Mouse (Mus musculus): ENCODE measurements around the gene Mast4. TPM values are rescaled to one million over a fixed set of nuclear protein-coding genes. Genes with fewer than 3 reads are reported as not detected.
"Not testable (repeated sequence)": the region's sequence is repeated elsewhere in the genome, so short reads cannot be mapped to it uniquely, and the experiment has no call there.

Gene Mast4
- polyA plus RNA-seq, 1 experiment from 2014 or later: 24.7 TPM

- Histone ChIP-seq H3K9ac (no peak overlapping the region), H3K27me3 (no peaks in the 10 kb centered on the region), H3K36me3 (peaks cover 58% of the 10 kb centered on the region), H3K4me3 (replicated peaks) (no peak overlapping the region), H3K27ac (0 out of 2 replicates have a peak overlapping the region, but pooled peaks have one; percentile 5), H3K9me3 (replicated peaks) (no peaks in the 10 kb centered on the region), H3K4me1 (0 out of 2 replicates have a peak, but pooled peaks cover 6% of the 10 kb centered on the region), H3K4me2 (no peak overlapping the region)
- ATAC-seq (replicated peaks; ENCODE audit: low FRiP score): 0 out of 2 replicates have a peak, but pooled peaks have one; percentile 12
- 78% methylated on average over 19 of the region's 19 CpGs for WGBS
Measured at GRCm38 (mm10) chr13:102753714-102754556, 580.4 kb downstream of the Mast4 start.

- peaks cover 67% of the 10 kb centered on the region for H3K36me3 ChIP-seq
- 0 out of 2 replicates have a peak, but pooled peaks cover 6% of the 10 kb centered on the region for H3K4me1 ChIP-seq
- H3K4me3 ChIP-seq (replicated peaks): no peak overlapping the region
- no peak overlapping the region for H3K27ac ChIP-seq
- H3K4me2 ChIP-seq: no peak overlapping the region
- no peak overlapping the region for H3K9ac ChIP-seq
- no peaks in the 10 kb centered on the region for H3K9me3 ChIP-seq (replicated peaks)
- ATAC-seq (replicated peaks; ENCODE audit: low FRiP score): no peak
- 87% methylated on average over 10 of the region's 10 CpGs for WGBS
- H3K27me3 ChIP-seq: no peaks in the 10 kb centered on the region
Measured at GRCm38 (mm10) chr13:102749891-102750290, 584.4 kb downstream of the Mast4 start.

GRCm38 (mm10) chr13:102749194-102749593, 585.1 kb downstream of the Mast4 start:
- WGBS: 41% methylated on average over 6 of the region's 6 CpGs
- Histone ChIP-seq H3K27me3 (no peaks in the 10 kb centered on the region), H3K4me2 (no peak overlapping the region), H3K36me3 (peaks cover 64% of the 10 kb centered on the region), H3K9me3 (replicated peaks) (no peaks in the 10 kb centered on the region), H3K27ac (no peak overlapping the region), H3K4me3 (replicated peaks) (no peak overlapping the region), H3K9ac (no peak overlapping the region), H3K4me1 (0 out of 2 replicates have a peak, but pooled peaks cover 6% of the 10 kb centered on the region)
- no peak for ATAC-seq (replicated peaks; ENCODE audit: low FRiP score)

GRCm38 (mm10) chr13:102746803-102747561, 587.3 kb downstream of the Mast4 start:
- H3K27me3 ChIP-seq: no peaks in the 10 kb centered on the region
- WGBS: 91% methylated on average over 17 of the region's 17 CpGs
- no peaks in the 10 kb centered on the region for H3K4me1 ChIP-seq
- H3K36me3 ChIP-seq: peaks cover 68% of the 10 kb centered on the region
- no peaks in the 10 kb centered on the region for H3K9me3 ChIP-seq (replicated peaks)
- H3K27ac ChIP-seq: no peak overlapping the region
- H3K4me3 ChIP-seq (replicated peaks): no peak overlapping the region
- ATAC-seq (replicated peaks; ENCODE audit: low FRiP score): no peak
- no peak overlapping the region for H3K9ac ChIP-seq
- no peak overlapping the region for H3K4me2 ChIP-seq

- H3K36me3 ChIP-seq: peaks cover 72% of the 10 kb centered on the region
- ATAC-seq (replicated peaks; ENCODE audit: low FRiP score): no peak
Measured at GRCm38 (mm10) chr13:102745626-102746342, 588.5 kb downstream of the Mast4 start.

GRCm38 (mm10) chr13:102745270-102745600, 589.1 kb downstream of the Mast4 start:
- Histone ChIP-seq H3K4me2 (no peak overlapping the region), H3K27me3 (no peaks in the 10 kb centered on the region), H3K9me3 (replicated peaks) (no peaks in the 10 kb centered on the region), H3K36me3 (peaks cover 72% of the 10 kb centered on the region), H3K27ac (no peak overlapping the region), H3K9ac (no peak overlapping the region), H3K4me3 (replicated peaks) (no peak overlapping the region), H3K4me1 (no peaks in the 10 kb centered on the region)
- WGBS: 96% methylated on average over 3 of the region's 3 CpGs
- no peak for ATAC-seq (replicated peaks; ENCODE audit: low FRiP score)

More at GRCm38 (mm10) chr13:102745626-102746342, 588.5 kb downstream of the Mast4 start:
- no peak overlapping the region for H3K27ac ChIP-seq
- no peaks in the 10 kb centered on the region for H3K9me3 ChIP-seq (replicated peaks)
- no peak overlapping the region for H3K4me3 ChIP-seq (replicated peaks)
- H3K9ac ChIP-seq: no peak overlapping the region
- H3K27me3 ChIP-seq: no peaks in the 10 kb centered on the region
- H3K4me2 ChIP-seq: no peak overlapping the region
- no peaks in the 10 kb centered on the region for H3K4me1 ChIP-seq
- 89% methylated on average over 9 of the region's 9 CpGs for WGBS

- Histone ChIP-seq H3K27me3 (no peaks in the 10 kb centered on the region), H3K4me3 (replicated peaks) (no peak overlapping the region), H3K4me1 (no peaks in the 10 kb centered on the region), H3K36me3 (peaks cover 72% of the 10 kb centered on the region), H3K9me3 (replicated peaks) (no peaks in the 10 kb centered on the region), H3K27ac (no peak overlapping the region), H3K9ac (no peak overlapping the region), H3K4me2 (no peak overlapping the region)
- ATAC-seq (replicated peaks; ENCODE audit: low FRiP score): no peak
- 70% methylated on average over 9 of the region's 9 CpGs for WGBS
Measured at GRCm38 (mm10) chr13:102744481-102745269, 589.6 kb downstream of the Mast4 start.

- 91% methylated on average over 13 of the region's 13 CpGs for WGBS
- Histone ChIP-seq H3K9ac (no peak overlapping the region), H3K9me3 (replicated peaks) (no peaks in the 10 kb centered on the region), H3K27ac (no peak overlapping the region), H3K4me2 (no peak overlapping the region), H3K4me1 (no peaks in the 10 kb centered on the region), H3K36me3 (peaks cover 88% of the 10 kb centered on the region), H3K27me3 (no peaks in the 10 kb centered on the region), H3K4me3 (replicated peaks) (no peak overlapping the region)
- no peak for ATAC-seq (replicated peaks; ENCODE audit: low FRiP score)
Measured at GRCm38 (mm10) chr13:102739720-102740535, 594.4 kb downstream of the Mast4 start.

- Histone ChIP-seq H3K27me3 (no peaks in the 10 kb centered on the region), H3K4me3 (replicated peaks) (no peak overlapping the region), H3K27ac (no peak overlapping the region), H3K4me1 (no peaks in the 10 kb centered on the region), H3K9me3 (replicated peaks) (no peaks in the 10 kb centered on the region), H3K9ac (no peak overlapping the region), H3K36me3 (peaks cover 81% of the 10 kb centered on the region), H3K4me2 (no peak overlapping the region)
- 92% methylated on average over 7 of the region's 7 CpGs for WGBS
- no peak for ATAC-seq (replicated peaks; ENCODE audit: low FRiP score)
Measured at GRCm38 (mm10) chr13:102737811-102738210, 596.5 kb downstream of the Mast4 start.

- Histone ChIP-seq H3K4me2 (no peak overlapping the region), H3K9me3 (replicated peaks) (no peaks in the 10 kb centered on the region), H3K4me3 (replicated peaks) (no peak overlapping the region), H3K27me3 (no peaks in the 10 kb centered on the region), H3K36me3 (peaks cover 35% of the 10 kb centered on the region), H3K4me1 (no peaks in the 10 kb centered on the region), H3K27ac (no peak overlapping the region), H3K9ac (no peak overlapping the region)
- WGBS: 40% methylated on average over 2 of the region's 2 CpGs
- no peak for ATAC-seq (replicated peaks; ENCODE audit: low FRiP score)
Measured at GRCm38 (mm10) chr13:102733063-102733462, 601.2 kb downstream of the Mast4 start.

- H3K9me3 ChIP-seq (replicated peaks); H3K4me2 ChIP-seq; H3K4me3 ChIP-seq (replicated peaks); H3K4me1 ChIP-seq; H3K27ac ChIP-seq; H3K36me3 ChIP-seq; H3K9ac ChIP-seq; ATAC-seq (replicated peaks; ENCODE audit: low FRiP score); H3K27me3 ChIP-seq: not testable (repeated sequence)
- 77% methylated on average over 7 of the region's 7 CpGs for WGBS
Measured at GRCm38 (mm10) chr13:102728951-102729350, 605.3 kb downstream of the Mast4 start.
